Mouse (Mus musculus): ENCODE results near the gene Sdk1. TPM values are rescaled to one million over a fixed set of nuclear protein-coding genes. Genes with fewer than 3 reads are reported as not detected.

Sdk1 gene
- polyA plus RNA-seq, 1 experiment from 2014 or later, result 0.76 TPM

DNA sequence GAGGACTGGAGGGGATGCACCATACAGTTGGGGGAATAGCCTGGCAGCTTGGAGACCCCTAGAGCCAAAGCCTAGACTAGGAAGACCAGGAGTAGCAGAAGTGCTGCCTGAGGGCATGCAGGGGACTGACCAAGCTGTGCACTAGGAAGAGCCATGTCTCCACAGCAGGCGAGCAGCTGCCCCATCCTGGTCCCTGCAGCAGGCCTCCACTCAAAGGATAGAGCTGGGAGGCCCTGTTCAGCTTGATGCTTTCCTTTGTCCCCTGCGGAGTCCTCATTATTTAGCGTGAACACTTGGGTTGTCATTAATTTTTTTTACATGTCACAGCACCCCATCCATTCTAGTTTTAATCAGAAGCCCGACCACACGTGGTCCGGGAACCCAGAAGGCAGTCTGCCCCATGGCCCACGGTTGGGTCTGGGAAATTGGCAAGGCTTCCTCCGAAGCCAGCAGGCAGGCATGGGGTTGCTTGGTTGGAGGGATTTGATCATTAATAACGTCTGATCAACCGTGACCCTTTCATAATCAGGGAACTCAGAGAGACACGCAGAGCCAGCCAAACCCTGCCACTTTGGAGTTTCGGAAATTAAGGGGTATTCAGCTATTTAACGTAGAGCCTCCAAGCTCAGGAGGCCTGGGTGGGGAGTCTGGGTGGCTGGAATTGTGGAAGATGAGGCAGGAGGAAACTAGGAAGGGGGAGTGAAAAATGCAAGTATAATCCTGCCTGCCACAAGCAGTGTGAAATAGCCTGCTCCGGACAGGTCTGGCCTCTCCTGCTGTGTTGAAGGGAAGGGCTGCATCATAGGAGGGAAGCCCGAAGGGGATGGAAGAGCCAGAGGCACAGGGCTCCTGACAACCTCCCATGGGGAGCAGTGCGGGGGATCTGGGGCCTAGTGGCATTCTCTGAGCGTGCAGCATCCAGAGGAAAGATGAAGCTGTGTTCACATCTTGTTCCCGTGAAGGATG, 872.2 kb downstream of the Sdk1 start:
- H3K9me3 ChIP-seq (replicated peaks), result no peaks in the 10 kb centered on the region
- no peaks in the 10 kb centered on the region for H3K27me3 ChIP-seq (ENCODE audit: low read depth, poor library complexity, severe bottlenecking)
- DNase-seq (ENCODE audit: low spot score), result no peak
- 0 out of 2 replicates have a peak overlapping the region, but pooled peaks have one; percentile 30 for H3K27ac ChIP-seq
- no peaks in the 10 kb centered on the region for H3K36me3 ChIP-seq
- H3K4me3 ChIP-seq, result no peak overlapping the region
- peaks cover 16% of the 10 kb centered on the region for H3K4me1 ChIP-seq
- WGBS, result 52% methylated on average over 18 of the region's 18 CpGs

DNA sequence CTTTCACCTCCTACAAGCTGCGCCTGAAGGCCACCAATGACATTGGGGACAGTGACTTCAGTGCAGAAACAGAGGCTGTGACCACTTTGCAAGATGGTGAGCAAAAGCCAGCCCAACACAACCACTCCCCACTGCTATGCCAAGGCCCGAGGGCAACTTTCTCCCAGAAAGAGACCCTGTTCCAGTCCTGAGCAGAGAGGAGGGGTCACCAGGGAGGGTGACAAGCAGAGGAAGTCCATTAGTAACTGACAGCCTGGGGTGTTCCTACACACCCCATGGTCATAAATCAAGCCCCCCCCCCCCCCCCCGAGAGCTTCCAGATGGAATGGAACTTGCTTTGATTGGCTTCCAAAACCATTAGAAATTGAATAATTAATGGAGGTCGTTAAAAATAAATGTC, 886.5 kb downstream of the Sdk1 start:
- Histone ChIP-seq H3K4me1 (peaks cover 40% of the 10 kb centered on the region), H3K4me3 (no peak overlapping the region), H3K27ac (peak overlapping the region; percentile 66), H3K36me3 (no peaks in the 10 kb centered on the region), H3K27me3 (ENCODE audit: low read depth, poor library complexity, severe bottlenecking) (no peaks in the 10 kb centered on the region), H3K9me3 (replicated peaks) (no peaks in the 10 kb centered on the region)
- DNase-seq (ENCODE audit: low spot score), result no peak
- 37% methylated on average over 4 of the region's 4 CpGs for WGBS

DNA sequence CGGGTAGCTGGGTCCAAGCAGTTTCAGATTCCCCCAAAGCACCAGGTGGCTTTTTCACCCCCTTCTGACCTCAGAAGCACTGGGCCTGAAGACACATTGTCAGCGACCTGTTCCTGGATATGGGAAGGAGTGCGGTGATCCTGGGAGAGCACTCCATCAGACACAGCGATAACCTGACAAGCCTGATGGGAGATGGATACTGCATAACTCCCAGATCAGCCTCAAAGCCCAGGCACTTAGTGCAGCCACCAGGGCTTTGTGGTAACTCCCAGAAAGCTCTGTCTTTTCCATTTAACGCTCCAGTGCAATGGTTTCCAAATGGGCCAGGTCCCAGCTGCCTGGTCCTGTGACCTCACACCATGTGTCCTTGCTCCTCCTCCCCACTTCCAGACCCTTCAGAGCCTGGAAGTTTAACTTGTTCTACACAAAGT, 886.9 kb downstream of the Sdk1 start:
- H3K4me3 ChIP-seq, result no peak overlapping the region
- no peaks in the 10 kb centered on the region for H3K36me3 ChIP-seq
- no peaks in the 10 kb centered on the region for H3K9me3 ChIP-seq (replicated peaks)
- H3K27me3 ChIP-seq (ENCODE audit: low read depth, poor library complexity, severe bottlenecking), result no peaks in the 10 kb centered on the region
- H3K4me1 ChIP-seq, result peaks cover 40% of the 10 kb centered on the region
- DNase-seq (ENCODE audit: low spot score), result peak; percentile 49
- WGBS, result 23% methylated on average over 5 of the region's 5 CpGs
- peak overlapping the region; percentile 66; the same call in 1 of the 2 replicates for H3K27ac ChIP-seq

DNA sequence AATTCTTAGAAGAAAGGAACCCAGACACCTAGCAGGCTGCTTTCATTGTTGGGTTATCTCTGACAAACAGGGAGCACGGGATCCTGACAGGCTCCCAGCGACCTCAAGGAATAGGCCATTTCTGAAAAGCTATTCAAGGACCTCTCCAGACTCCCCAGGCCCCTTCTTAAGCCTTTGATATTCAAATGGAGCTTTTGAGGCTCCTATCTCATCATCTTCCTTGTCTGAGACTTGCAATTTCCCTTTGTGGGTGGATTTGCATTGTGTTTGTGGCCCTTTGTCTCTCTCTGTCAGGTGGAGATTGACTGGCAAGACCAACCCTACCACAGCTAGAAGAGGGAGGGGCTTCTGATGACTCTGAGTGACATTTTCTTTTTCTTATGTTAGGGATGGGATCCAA, 888.7 kb downstream of the Sdk1 start:
- WGBS, result 14% methylated on average over 2 of the region's 2 CpGs
- Histone ChIP-seq H3K4me1 (peaks cover 48% of the 10 kb centered on the region), H3K27ac (0 out of 2 replicates have a peak overlapping the region, but pooled peaks have one; percentile 9), H3K27me3 (ENCODE audit: low read depth, poor library complexity, severe bottlenecking) (no peaks in the 10 kb centered on the region), H3K9me3 (replicated peaks) (no peaks in the 10 kb centered on the region), H3K36me3 (no peaks in the 10 kb centered on the region), H3K4me3 (no peak overlapping the region)
- no peak for DNase-seq (ENCODE audit: low spot score)

DNA sequence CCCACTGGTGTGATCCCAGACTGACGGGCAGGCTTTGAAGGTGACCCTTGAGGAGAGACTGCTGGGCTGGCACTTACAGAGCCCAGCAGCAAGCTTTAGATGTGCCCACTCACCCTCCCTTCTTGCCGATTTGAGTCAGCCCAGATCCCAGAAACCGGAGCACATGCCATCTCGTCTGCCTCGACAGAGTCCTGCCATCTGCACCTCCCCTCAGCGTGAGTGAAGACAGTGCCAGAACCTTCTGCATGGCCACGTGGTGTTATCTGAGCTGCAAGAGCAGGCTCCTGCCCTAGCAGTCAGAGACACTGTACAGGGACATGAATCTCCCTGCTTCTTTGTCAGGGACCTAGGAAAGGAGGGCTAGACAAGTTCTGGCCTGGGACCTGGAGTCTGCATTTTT, 898.7 kb downstream of the Sdk1 start:
- no peak for DNase-seq (ENCODE audit: low spot score)
- Histone ChIP-seq H3K9me3 (replicated peaks) (no peaks in the 10 kb centered on the region), H3K36me3 (no peaks in the 10 kb centered on the region), H3K4me1 (peaks cover 3% of the 10 kb centered on the region; the same call in 1 of the 2 replicates), H3K27ac (peak overlapping the region; percentile 19; the same call in 1 of the 2 replicates), H3K4me3 (no peak overlapping the region), H3K27me3 (ENCODE audit: low read depth, poor library complexity, severe bottlenecking) (no peaks in the 10 kb centered on the region)
- WGBS, result 73% methylated on average over 7 of the region's 7 CpGs

DNA sequence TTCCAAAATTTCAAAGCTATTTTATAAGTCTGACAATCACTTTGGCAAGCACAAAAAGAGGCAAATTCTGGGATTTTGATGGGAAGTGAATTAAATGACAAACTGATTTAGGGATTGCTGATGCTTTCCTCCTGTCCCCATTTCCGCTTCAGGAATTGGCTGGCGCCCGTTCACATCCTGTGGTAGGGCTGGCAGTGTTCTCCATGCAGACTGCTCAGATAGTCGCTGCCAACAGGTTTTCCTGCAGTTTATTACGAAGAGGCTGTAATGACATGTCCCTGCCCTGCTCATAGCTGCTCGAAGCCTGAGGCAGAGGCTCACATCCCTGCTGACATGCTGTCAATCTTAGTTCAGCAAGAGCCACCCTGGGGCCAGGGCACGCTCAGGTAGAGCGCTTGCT, 908.3 kb downstream of the Sdk1 start:
- H3K27ac ChIP-seq, result no peak overlapping the region
- peaks cover 2% of the 10 kb centered on the region; the same call in 1 of the 2 replicates for H3K4me1 ChIP-seq
- H3K36me3 ChIP-seq, result no peaks in the 10 kb centered on the region
- H3K9me3 ChIP-seq (replicated peaks), result 0 out of 2 replicates have a peak, but pooled peaks cover 2% of the 10 kb centered on the region
- no peaks in the 10 kb centered on the region for H3K27me3 ChIP-seq (ENCODE audit: low read depth, poor library complexity, severe bottlenecking)
- DNase-seq (ENCODE audit: low spot score), result no peak
- H3K4me3 ChIP-seq, result no peak overlapping the region
- WGBS, result 87% methylated on average over 8 of the region's 8 CpGs

DNA sequence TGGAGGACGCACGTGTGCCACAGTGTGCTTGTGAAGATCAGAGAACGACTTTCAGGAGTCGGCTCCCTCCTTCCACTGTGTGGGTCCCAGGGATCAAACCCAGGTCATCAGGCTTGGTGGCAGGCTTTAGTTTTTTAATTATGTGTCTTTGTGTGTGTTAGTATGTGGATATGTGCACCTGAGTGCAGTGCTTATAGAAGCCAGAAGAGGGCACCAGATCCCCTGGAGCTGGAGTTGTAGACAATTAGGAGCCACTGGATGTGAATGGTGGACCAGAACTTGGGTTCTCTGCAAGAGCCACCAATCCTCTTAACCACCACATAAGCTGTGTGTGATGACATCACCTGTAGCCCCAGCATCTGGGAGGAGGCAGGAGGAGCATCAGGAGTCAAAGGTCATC, 909.5 kb downstream of the Sdk1 start:
- WGBS, result 97% methylated on average over 4 of the region's 4 CpGs
- Histone ChIP-seq H3K4me1 (no peaks in the 10 kb centered on the region), H3K9me3 (replicated peaks) (0 out of 2 replicates have a peak, but pooled peaks cover 2% of the 10 kb centered on the region), H3K27ac (no peak overlapping the region), H3K36me3 (no peaks in the 10 kb centered on the region), H3K27me3 (ENCODE audit: low read depth, poor library complexity, severe bottlenecking) (no peaks in the 10 kb centered on the region), H3K4me3 (no peak overlapping the region)
- DNase-seq (ENCODE audit: low spot score), result no peak

DNA sequence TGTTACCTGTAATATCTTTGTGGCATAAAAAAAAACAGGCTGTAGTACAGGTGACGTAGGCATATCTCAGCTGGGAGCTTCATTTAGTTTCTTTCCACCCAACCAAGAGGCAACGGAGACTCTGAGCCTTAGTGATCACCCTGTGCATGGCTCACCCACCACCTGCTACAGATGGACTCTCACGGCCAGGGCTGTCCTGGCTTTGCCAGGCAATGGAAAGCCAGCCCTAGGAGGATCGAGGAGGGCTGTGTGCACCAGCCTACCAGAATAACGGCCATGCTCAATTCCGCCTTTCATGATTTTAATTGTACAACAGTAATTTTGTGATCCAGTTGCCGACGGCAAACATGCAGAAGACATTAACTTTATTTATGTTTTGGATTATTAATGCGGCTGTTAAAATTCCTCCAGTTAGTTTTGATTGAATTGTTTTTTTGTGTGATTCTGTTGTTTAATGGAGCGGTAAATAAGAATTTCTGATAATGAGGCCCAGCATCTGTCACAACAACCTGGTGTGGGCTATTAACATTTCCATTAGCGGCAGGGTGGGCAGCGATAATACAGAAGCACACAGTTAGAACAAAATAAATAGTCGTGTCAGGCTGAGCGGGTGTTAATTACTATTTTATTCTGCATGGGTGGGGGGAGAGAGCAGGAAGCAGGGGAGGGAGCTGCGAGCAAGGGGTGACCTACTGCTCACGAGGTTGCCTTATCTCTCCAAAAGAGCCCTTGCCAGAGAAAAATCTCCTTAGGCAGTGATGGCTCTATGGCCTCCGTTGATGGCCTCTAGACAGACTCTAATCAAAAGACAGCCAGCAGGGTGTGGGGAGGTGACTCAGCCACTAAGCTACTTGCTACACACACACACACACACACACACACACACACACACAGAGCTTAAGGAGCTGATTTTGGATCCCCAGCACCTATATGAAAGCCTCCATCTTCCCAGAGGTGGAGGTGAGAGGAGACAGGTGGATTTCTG, 915.9 kb downstream of the Sdk1 start:
- no peak for DNase-seq (ENCODE audit: low spot score)
- no peaks in the 10 kb centered on the region for H3K4me1 ChIP-seq
- H3K27ac ChIP-seq, result no peak overlapping the region
- H3K4me3 ChIP-seq, result no peak overlapping the region
- H3K9me3 ChIP-seq (replicated peaks), result no peaks in the 10 kb centered on the region
- H3K36me3 ChIP-seq, result no peaks in the 10 kb centered on the region
- WGBS, result 83% methylated on average over 17 of the region's 17 CpGs
- no peaks in the 10 kb centered on the region for H3K27me3 ChIP-seq (ENCODE audit: low read depth, poor library complexity, severe bottlenecking)

DNA sequence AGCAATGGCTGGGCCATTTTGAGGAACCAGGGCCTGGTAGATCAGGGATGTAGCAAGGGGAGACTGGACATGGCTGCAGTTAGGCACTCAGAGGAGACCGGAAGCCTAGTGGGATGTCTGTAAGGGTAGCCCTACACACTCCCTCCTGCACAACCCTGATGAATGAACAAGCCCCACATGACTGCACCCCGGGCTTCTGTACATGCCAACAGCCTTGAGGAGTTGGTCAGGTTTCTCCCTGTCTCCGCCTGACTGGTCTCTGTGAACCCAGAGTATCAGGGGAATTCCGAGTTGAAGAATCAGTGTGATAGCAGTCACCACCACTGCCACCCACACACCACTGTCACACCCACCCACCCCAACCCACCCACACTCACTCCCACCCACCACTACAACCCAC, 922.2 kb downstream of the Sdk1 start:
- 91% methylated on average over 4 of the region's 4 CpGs for WGBS
- Histone ChIP-seq H3K27ac (no peak overlapping the region), H3K36me3 (no peaks in the 10 kb centered on the region; the same call in 1 of the 2 replicates), H3K27me3 (ENCODE audit: low read depth, poor library complexity, severe bottlenecking) (no peaks in the 10 kb centered on the region), H3K4me3 (no peak overlapping the region), H3K9me3 (replicated peaks) (no peaks in the 10 kb centered on the region), H3K4me1 (peaks cover 11% of the 10 kb centered on the region)
- no peak for DNase-seq (ENCODE audit: low spot score)

DNA sequence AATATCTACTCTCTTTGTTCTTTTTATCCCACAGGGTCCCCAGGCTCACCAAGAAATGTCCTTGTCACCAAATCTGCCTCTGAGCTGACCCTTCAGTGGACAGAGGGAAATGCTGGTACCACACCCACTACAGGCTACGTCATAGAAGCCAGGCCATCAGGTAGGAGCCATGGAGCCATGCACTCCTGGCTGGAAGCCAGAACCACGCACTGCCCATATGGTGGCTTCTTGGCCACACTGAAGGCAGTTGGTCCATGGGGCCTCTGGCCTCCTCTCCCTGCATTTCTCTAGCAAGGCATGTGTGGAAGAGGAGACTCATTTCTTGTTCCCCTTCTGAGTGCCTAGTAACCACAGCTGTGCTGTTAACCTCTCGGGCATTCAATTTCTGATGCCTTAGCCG, 932.3 kb downstream of the Sdk1 start:
- Histone ChIP-seq H3K4me1 (peaks cover 4% of the 10 kb centered on the region; the same call in 1 of the 2 replicates), H3K4me3 (no peak overlapping the region), H3K27ac (no peak overlapping the region), H3K27me3 (ENCODE audit: low read depth, poor library complexity, severe bottlenecking) (no peaks in the 10 kb centered on the region), H3K36me3 (no peaks in the 10 kb centered on the region), H3K9me3 (replicated peaks) (no peaks in the 10 kb centered on the region)
- WGBS, result 94% methylated on average over 4 of the region's 4 CpGs
- no peak for DNase-seq (ENCODE audit: low spot score)

DNA sequence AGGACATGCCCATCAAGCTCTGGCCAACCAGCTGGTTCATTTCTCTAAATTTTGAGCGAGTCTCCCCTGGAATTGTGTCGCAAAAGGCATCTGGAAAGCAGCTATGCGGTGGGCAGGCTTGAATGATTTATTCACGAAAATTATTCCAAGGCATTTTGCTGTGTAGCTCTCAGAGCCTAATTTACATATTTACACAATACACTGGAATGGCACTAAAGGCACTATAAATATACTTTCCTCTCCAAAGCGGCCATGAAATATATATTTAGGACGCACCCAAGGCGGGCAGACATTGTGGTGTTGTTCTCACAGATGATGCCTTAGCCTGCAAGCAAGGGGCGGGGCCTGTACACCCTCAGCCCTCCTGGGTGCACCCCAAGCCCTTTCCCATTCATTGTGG, 936.9 kb downstream of the Sdk1 start:
- Histone ChIP-seq H3K4me1 (0 out of 2 replicates have a peak, but pooled peaks cover 4% of the 10 kb centered on the region), H3K9me3 (replicated peaks) (no peaks in the 10 kb centered on the region), H3K27ac (no peak overlapping the region), H3K27me3 (ENCODE audit: low read depth, poor library complexity, severe bottlenecking) (no peaks in the 10 kb centered on the region), H3K4me3 (no peak overlapping the region), H3K36me3 (no peaks in the 10 kb centered on the region)
- DNase-seq (ENCODE audit: low spot score), result no peak
- 87% methylated on average over 8 of the region's 8 CpGs for WGBS

DNA sequence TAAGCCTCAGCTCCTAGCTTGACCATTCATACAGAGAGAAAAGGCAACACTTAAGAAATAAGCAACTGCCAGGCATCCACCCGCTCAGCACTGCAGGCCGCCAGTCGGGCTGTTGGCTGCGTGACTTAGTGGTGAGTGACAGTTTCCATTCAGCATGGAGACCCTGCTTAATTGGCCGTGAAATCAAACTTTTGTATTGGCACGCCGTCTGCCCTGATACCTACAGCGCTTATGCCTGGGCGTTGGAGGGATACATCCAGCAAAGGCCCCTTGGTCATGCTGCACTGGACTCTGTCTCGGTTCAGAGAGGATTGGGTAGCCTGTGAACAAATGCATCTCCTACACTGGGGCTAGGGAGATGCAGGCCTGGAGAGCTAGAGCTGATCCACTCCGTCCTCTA, 938.0 kb downstream of the Sdk1 start:
- Histone ChIP-seq H3K4me1 (0 out of 2 replicates have a peak, but pooled peaks cover 4% of the 10 kb centered on the region), H3K27ac (no peak overlapping the region), H3K36me3 (no peaks in the 10 kb centered on the region), H3K9me3 (replicated peaks) (no peaks in the 10 kb centered on the region), H3K4me3 (no peak overlapping the region), H3K27me3 (ENCODE audit: low read depth, poor library complexity, severe bottlenecking) (no peaks in the 10 kb centered on the region)
- WGBS, result 80% methylated on average over 11 of the region's 11 CpGs
- DNase-seq (ENCODE audit: low spot score), result no peak
